Mouse (Mus musculus): Measurements from ENCODE around the gene Olfm4.

Olfm4 gene

GRCm38 (mm10) chr14:79983781-79984180 lies at the start of gene Olfm4:
TSS of gene Olfm4 (plus strand) at chr14:79984081.
- DNase-seq (ENCODE audit: low spot score in 2 of 2) = no peak

- no peak for DNase-seq (ENCODE audit: low spot score in 2 of 2)
Measured at GRCm38 (mm10) chr14:79934426-79934825, 49.5 kb upstream of the Olfm4 start.

- no peak for DNase-seq (ENCODE audit: low spot score in 2 of 2)
Measured at GRCm38 (mm10) chr14:79936879-79937468, 46.9 kb upstream of the Olfm4 start.

- DNase-seq (ENCODE audit: low spot score in 2 of 2) = no peak
Measured at GRCm38 (mm10) chr14:79945876-79946275, 38.0 kb upstream of the Olfm4 start.

DNA sequence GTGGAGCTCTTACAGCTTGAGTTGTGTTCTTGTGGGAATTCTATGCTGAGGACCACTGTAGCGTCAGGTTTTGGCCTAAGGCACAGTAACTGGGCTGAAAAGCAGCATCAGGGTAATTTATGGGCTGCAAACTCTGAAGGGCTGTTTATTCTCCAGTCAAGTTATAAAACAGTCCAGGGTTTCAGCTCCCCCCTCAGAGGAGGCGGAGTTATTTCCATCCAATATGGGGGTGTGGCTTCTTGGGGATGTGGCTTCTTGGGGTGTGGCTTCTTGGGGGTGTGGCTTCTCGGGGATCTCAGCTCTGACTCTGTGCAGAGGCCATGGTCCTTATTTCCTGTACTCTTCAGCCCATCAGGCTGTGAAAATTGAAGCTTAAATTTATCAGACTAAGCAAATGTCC lies 28.2 kb upstream of the Olfm4 start:
- no peak for DNase-seq (ENCODE audit: low spot score in 2 of 2)

DNA sequence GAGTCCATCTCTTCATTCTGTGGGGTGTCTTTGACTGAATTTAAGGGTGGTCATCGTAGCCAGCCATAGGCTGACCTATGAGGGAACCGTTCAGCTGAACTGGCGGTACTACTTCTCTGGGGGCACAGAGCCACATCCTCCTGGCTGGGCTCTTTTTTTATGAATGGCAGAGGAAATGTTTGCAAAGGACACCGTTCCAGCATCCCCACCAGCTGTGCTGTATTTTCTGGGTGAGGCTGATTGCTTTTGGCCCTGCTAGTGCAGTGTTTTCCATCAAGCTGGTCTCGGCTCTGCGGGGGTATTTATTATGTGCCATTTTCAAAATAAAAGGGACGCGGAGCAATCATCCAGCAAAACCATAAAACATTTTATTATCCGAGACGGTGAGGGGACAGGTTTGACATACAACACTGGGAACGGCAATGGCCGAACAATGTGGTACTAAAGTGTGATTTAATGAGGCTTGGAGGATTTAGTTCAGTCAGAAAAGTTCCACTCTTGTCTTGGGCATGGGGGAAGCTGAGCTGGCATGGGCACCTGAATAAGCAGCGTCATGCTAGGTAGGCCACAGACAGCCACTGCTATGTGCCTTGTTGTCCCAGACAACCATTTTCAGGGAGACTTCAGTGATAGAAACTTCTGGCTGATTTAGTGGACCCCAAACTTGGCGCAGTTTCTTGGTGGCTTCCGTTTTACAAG lies 25.9 kb upstream of the Olfm4 start:
- DNase-seq (ENCODE audit: low spot score in 2 of 2) = no peak

DNA sequence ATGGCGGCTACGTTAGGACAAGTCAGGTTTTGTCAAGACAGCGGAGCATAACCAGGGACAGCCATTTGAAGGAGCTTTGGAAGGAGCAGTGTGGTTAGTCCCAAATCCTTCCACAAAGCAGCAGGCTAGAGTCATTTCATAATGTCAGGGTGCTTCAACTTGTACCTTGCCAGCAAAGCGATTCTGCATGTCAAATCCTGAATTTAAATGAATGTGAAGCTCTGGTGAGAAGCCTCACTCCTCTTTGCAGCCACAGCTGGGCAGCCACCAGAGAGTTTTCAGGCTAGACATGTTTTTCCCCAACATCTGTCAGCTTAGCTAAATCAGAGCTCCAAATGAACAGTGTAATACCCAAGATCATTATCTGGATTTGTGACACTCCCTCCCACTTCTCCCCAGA lies 22.7 kb upstream of the Olfm4 start:
- no peak for DNase-seq (ENCODE audit: low spot score in 2 of 2)

DNA sequence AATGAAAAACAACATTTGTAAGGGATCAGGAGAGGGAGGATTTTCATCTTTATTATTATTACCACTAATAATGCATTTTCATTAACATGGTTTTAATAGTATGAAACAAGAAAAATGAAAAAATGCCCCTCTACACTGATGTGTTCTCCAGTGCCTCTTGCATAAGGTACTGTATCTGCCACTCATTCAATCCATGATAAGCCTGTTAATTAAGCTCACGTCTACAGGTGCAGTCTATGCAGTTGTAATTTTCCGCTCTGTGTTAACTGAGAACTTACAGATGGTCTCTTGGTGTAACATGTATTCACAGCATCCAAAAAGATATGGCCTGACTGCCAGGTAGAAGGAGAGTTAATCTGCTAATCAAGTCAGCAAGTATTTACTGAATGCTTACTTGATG lies 22.3 kb upstream of the Olfm4 start:
- no peak for DNase-seq (ENCODE audit: low spot score in 2 of 2)

DNA sequence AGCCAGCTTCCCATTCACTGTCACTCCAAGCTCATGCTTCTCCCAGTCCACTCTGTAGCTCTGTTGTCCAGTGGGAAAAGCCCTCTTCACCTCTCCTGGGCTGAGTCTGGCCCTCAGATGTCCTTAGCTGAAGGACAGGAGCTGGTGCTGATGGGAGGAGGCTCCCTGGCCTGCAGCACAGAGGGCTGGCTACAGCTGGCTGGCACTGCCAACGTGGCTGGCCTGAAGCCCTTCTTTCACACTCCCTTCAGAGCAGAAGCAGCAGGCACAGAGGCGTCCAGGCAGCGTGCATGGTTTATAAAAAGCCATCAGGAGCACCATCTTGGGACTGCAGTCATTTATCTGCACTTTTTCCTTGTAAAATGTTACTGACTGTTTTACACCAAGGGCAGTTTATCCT lies 13.7 kb upstream of the Olfm4 start:
- DNase-seq (ENCODE audit: low spot score in 2 of 2) = no peak

DNA sequence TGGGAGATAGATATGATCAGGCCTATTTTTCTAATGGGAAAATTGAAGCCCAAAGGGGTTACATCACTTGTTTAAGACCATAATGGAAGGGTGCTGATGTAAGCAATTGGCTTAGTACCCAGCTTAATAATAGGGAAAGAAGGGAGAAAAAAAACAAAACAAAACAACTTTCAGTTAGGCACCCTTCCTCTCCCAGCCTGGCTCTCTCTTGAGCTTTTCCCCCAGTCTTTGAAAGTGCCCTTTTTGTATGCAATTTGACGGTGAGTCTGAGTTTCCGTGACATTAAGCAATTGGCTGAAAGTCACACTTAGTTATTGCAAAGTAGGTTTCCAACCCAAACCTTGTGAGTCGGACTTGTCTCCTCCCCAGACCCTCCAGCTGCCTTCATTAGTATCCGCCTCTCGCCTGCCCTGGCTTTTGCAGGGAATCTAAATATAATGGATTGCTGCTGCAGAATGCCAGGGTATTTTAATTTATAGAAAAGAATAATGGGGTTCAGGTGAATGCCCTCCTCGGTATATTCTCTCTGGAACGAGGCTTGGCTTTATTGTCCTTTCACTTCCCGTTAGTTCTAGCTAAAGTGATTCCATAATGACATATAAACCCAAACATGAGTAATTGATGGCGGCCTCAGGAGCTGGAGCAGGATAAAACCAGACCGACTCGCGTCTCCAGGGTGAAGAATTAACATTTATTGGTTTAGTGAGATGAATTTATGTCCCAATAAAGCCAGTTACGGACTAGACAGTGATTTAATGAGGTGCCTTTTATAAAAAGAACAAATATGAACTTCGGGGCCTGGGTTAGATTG lies 12.7 kb upstream of the Olfm4 start:
- no peak for DNase-seq (ENCODE audit: low spot score in 2 of 2)

- no peak for DNase-seq (ENCODE audit: low spot score in 2 of 2)
Measured at GRCm38 (mm10) chr14:79981437-79981836, 2.4 kb upstream of the Olfm4 start.

GRCm38 (mm10) chr14:79985137-79985670 lies 1.3 kb downstream of the Olfm4 start:
- no peak for DNase-seq (ENCODE audit: low spot score in 2 of 2)

DNA sequence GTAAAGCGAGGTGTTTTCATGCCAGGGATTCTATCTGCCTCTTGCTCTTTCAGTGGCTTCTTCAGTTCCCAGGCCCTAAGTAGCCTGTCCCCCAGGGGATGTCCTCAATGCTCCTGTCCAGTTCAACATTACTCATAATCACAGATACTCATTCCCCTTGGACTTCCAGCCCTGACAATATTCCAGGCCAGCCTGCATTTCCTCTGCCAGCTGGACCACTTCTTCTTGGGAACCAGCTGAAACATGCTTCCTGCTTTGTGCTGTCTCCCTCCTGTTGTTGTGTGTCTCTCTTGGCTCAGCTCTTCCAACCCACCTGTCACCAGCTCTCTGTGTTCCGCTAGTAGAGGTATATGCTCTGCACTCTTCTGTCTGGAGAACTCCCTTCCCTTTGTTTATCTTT lies 1.8 kb downstream of the Olfm4 start:
- DNase-seq (ENCODE audit: low spot score in 2 of 2) = no peak

- no peak for DNase-seq (ENCODE audit: low spot score in 2 of 2)
Measured at GRCm38 (mm10) chr14:79986831-79987230, 3.0 kb downstream of the Olfm4 start.

DNA sequence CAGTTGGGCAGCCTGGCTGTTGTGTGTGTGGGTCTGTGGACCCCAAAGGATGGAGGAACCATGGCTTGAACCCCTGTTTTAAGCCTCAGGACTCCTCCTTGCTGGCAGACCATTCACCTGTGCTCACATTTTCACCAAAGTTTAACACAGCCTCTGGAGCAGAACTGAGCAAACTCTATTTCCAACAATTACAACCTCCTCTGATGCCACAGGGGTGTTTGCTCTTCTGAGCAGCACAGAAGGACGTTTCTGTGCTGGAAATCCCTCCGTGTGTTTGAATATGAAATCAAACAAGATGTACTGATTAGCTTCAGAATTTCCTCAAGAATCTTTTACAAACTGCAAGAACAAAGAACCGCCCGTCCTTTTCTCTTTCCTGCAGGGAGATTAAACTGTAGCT lies 5.9 kb downstream of the Olfm4 start:
- no peak for DNase-seq (ENCODE audit: low spot score in 2 of 2)

DNA sequence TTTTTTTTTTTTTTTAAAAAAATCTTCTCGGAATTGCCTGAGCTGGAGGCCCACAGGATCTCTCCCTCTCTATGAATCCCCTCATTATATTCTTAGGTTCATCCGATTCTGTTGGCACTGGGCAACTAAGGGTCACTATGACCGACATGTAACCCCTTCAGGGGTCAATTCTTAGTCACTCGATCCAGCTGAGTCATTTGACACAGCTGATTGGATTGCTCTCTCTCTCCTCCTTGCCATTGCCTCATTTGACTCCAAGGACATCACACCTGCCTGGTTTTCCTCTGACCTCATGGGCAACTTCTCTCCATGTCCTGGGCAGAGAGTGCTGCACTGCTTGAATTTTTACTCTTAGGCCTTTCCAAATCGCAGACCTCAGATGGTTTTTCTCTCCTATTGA lies 6.7 kb downstream of the Olfm4 start:
- DNase-seq (ENCODE audit: low spot score in 2 of 2) = no peak

GRCm38 (mm10) chr14:79997534-79997933 lies 13.7 kb downstream of the Olfm4 start:
- no peak for DNase-seq (ENCODE audit: low spot score in 2 of 2)

DNA sequence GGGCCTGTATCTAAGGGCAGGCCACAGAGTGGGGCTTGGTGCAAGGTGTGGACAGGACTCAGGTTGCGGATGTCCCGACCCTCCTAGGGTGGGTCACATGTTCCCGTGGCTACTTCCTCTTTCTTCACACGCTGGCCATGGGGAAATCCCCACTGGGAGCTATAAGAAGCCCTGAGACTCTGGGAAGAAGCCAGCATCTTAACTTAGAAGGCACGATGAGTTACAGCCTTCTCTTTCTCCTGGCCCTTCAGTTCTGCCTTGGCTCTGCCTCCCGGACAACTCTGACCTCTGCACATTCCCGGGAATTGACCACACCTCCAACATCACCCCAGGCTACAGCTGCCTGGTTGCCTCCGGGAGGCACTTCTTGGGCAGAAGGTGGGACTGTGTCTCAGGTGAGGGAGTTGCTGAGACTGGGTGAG lies 16.2 kb downstream of the Olfm4 start:
- no peak for DNase-seq (ENCODE audit: low spot score in 2 of 2)

GRCm38 (mm10) chr14:80007686-80008085 lies 23.8 kb downstream of the Olfm4 start:
- no peak for DNase-seq (ENCODE audit: low spot score in 2 of 2)

GRCm38 (mm10) chr14:80010426-80010825 lies 26.5 kb downstream of the Olfm4 start:
- no peak for DNase-seq (ENCODE audit: low spot score in 2 of 2)

DNA sequence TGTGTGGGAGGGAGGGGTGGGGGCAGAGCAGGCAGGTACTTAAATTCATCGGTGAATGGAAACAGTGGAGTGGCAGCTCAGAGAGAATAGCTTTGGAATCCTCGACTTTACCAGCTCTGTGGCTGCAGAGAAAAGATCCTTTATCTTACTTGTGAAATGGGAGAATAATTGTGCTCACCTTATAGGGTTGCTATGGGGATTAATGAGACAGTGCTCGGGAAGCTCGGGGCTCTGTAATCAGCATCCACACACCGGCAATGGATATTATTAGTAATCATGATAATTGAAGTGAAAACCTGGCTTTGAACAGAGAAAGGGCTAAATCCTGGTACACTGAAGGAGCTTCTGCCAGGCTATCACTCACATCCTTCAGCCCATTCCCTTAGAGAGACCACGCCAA lies 31.1 kb downstream of the Olfm4 start:
- no peak for DNase-seq (ENCODE audit: low spot score in 2 of 2)

DNA sequence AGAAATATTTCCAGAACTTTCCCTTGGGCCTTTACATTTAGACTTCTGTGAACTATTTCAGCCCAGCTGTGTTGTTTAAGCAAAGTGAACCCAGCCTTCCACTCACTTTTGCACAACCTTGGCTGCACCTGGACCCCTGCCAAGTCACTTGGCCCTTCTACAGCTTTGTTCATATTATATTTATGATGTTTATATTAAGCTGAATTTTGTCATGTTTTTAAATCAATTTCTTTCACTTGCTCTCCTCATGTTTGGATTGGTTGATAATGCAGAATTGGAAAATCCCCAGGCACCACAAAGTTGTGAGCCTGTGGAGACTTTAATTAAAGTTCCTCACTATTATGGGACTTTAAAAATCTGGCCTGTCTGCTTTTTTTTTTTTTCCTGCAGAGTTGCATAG lies 32.2 kb downstream of the Olfm4 start:
- DNase-seq (ENCODE audit: low spot score in 2 of 2) = no peak

DNA sequence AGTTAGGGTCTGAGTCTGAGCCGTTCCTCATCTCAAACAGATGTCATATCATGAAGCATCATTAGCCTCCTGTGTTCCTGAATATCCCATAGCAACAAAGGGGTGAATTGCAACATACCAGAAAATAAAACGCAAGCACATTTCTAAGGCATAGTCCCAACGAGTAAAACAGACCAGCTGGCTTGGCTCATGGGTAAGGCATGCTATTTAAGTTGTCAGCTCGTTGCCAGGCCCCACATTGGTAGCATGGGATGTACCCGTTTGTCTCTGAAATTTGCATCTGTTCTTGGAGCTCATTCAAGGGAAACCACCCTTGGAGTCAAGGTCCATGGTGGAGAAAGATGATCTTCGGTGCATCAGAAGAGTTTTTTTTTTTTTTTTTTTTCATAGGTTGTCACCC lies 42.2 kb downstream of the Olfm4 start:
- no peak for DNase-seq (ENCODE audit: low spot score in 2 of 2)
